Mouse (Mus musculus) G1E (cell line): ENCODE measurements around the gene Tardbp.

Source experiments
- CTCF ChIP-seq: IDR thresholded peaks from 2 replicates; pipeline ENCODE4 v1.5.1; 2012; ENCODE audit warnings: low read depth, low read length, inconsistent platforms, mixed read lengths
- POLR2AphosphoS5 ChIP-seq: IDR thresholded peaks from 2 replicates; pipeline ENCODE4 v1.6.1; 2012; ENCODE audit warnings: low read depth, low read length, inconsistent platforms; ENCODE audit not compliant: insufficient replicate concordance
- TAL1 ChIP-seq: conservative IDR thresholded peaks from 2 replicates; pipeline ENCODE4 v1.6.1; 2012; ENCODE audit warnings: low read depth, low read length, inconsistent platforms, mixed read lengths

DNA sequence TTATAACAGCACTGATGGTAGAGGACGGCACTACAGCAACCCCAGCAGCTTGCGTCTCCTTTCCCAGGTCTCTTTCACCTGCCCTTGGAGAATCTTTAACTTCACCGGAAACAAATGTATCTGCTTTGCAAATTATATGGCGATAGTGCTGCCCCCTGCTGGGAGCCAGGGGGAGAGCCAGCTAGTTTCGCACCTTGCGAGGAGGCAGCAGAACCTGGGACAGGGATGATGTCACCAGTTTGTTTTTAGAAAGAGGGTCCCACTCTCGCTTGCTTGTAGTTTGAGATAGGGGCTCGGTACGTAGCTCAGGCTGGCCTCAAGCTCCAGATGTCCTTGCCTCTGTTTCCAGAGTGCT is 17.3 kb upstream of the Tardbp start:
- TF ChIP-seq CTCF (peak; percentile 86), POLR2AphosphoS5 (no peak), TAL1 (no peak)
